Mouse (Mus musculus): ENCODE results near the gene Ipo13. TPM values are rescaled to one million over a fixed set of nuclear protein-coding genes. Genes with fewer than 3 reads are reported as not detected.

Gene Ipo13
- polyA plus RNA-seq, 1 experiment from 2014 or later: 50.3 TPM

- no peak overlapping the region for H3K4me3 ChIP-seq
- no peak overlapping the region for H3K27ac ChIP-seq
- no peaks in the 10 kb centered on the region for H3K4me1 ChIP-seq
- H3K27me3 ChIP-seq: no peaks in the 10 kb centered on the region
- no peak for ATAC-seq (ENCODE audit: insufficient number of reproducible peaks, insufficient read depth, low FRiP score, low TSS enrichment)
- 82% methylated on average over 10 of the region's 10 CpGs for WGBS
- H3K9ac ChIP-seq: no peak overlapping the region
- H3K36me3 ChIP-seq: peaks cover 8% of the 10 kb centered on the region; the same call in 1 of the 2 replicates
- no peak overlapping the region for H3K4me2 ChIP-seq (replicated peaks)
- H3K9me3 ChIP-seq: no peaks in the 10 kb centered on the region
Measured at GRCm38 (mm10) chr4:117852152-117852868, 62.5 kb downstream of the Ipo13 start.

- Histone ChIP-seq H3K4me3 (no peak overlapping the region), H3K36me3 (0 out of 2 replicates have a peak, but pooled peaks cover 6% of the 10 kb centered on the region), H3K27ac (0 out of 2 replicates have a peak overlapping the region, but pooled peaks have one; percentile 17), H3K4me2 (replicated peaks) (no peak overlapping the region), H3K27me3 (no peaks in the 10 kb centered on the region), H3K9me3 (no peaks in the 10 kb centered on the region), H3K4me1 (no peaks in the 10 kb centered on the region), H3K9ac (no peak overlapping the region)
- WGBS: 65% methylated on average over 7 of the region's 7 CpGs
- ATAC-seq (ENCODE audit: insufficient number of reproducible peaks, insufficient read depth, low FRiP score, low TSS enrichment): no peak
Measured at GRCm38 (mm10) chr4:117850871-117851270, 63.9 kb downstream of the Ipo13 start.

- Histone ChIP-seq H3K4me3 (no peak overlapping the region), H3K9me3 (no peaks in the 10 kb centered on the region), H3K9ac (no peak overlapping the region), H3K27me3 (no peaks in the 10 kb centered on the region), H3K36me3 (0 out of 2 replicates have a peak, but pooled peaks cover 8% of the 10 kb centered on the region), H3K4me1 (no peaks in the 10 kb centered on the region), H3K4me2 (replicated peaks) (no peak overlapping the region), H3K27ac (no peak overlapping the region)
- no peak for ATAC-seq (ENCODE audit: insufficient number of reproducible peaks, insufficient read depth, low FRiP score, low TSS enrichment)
- WGBS: 79% methylated on average over 7 of the region's 7 CpGs
Measured at GRCm38 (mm10) chr4:117850176-117850575, 64.6 kb downstream of the Ipo13 start.

- no peak overlapping the region for H3K9ac ChIP-seq
- no peak for ATAC-seq (ENCODE audit: insufficient number of reproducible peaks, insufficient read depth, low FRiP score, low TSS enrichment)
- H3K9me3 ChIP-seq: no peaks in the 10 kb centered on the region
- 0 out of 2 replicates have a peak, but pooled peaks cover 8% of the 10 kb centered on the region for H3K36me3 ChIP-seq
- no peak overlapping the region for H3K4me3 ChIP-seq
- WGBS: 38% methylated on average over 5 of the region's 5 CpGs
- H3K4me1 ChIP-seq: no peaks in the 10 kb centered on the region
- H3K27me3 ChIP-seq: no peaks in the 10 kb centered on the region
- no peak overlapping the region for H3K27ac ChIP-seq
- H3K4me2 ChIP-seq (replicated peaks): no peak overlapping the region
Measured at GRCm38 (mm10) chr4:117849506-117849905, 65.3 kb downstream of the Ipo13 start.

GRCm38 (mm10) chr4:117849063-117849462 is 65.7 kb downstream of the Ipo13 start:
- 0 out of 2 replicates have a peak, but pooled peaks cover 8% of the 10 kb centered on the region for H3K36me3 ChIP-seq
- H3K9me3 ChIP-seq: no peaks in the 10 kb centered on the region
- no peak overlapping the region for H3K9ac ChIP-seq
- ATAC-seq (ENCODE audit: insufficient number of reproducible peaks, insufficient read depth, low FRiP score, low TSS enrichment): no peak
- no peaks in the 10 kb centered on the region for H3K27me3 ChIP-seq
- no peak overlapping the region for H3K27ac ChIP-seq
- no peaks in the 10 kb centered on the region for H3K4me1 ChIP-seq
- no peak overlapping the region for H3K4me3 ChIP-seq
- WGBS: 67% methylated on average over 17 of the region's 17 CpGs
- H3K4me2 ChIP-seq (replicated peaks): no peak overlapping the region

- H3K27ac ChIP-seq: no peak overlapping the region
- H3K9ac ChIP-seq: no peak overlapping the region
- WGBS: 39% methylated on average over 2 of the region's 2 CpGs
- H3K4me3 ChIP-seq: no peak overlapping the region
- 0 out of 2 replicates have a peak, but pooled peaks cover 8% of the 10 kb centered on the region for H3K36me3 ChIP-seq
- no peak for ATAC-seq (ENCODE audit: insufficient number of reproducible peaks, insufficient read depth, low FRiP score, low TSS enrichment)
- no peaks in the 10 kb centered on the region for H3K9me3 ChIP-seq
- H3K4me2 ChIP-seq (replicated peaks): no peak overlapping the region
- H3K27me3 ChIP-seq: no peaks in the 10 kb centered on the region
- no peaks in the 10 kb centered on the region for H3K4me1 ChIP-seq
Measured at GRCm38 (mm10) chr4:117847011-117847410, 67.8 kb downstream of the Ipo13 start.

- Histone ChIP-seq H3K27me3 (no peaks in the 10 kb centered on the region), H3K4me1 (no peaks in the 10 kb centered on the region), H3K9ac (no peak overlapping the region), H3K4me2 (replicated peaks) (no peak overlapping the region), H3K9me3 (no peaks in the 10 kb centered on the region), H3K36me3 (0 out of 2 replicates have a peak, but pooled peaks cover 8% of the 10 kb centered on the region), H3K27ac (no peak overlapping the region), H3K4me3 (no peak overlapping the region)
- 93% methylated on average over 4 of the region's 4 CpGs for WGBS
- no peak for ATAC-seq (ENCODE audit: insufficient number of reproducible peaks, insufficient read depth, low FRiP score, low TSS enrichment)
Measured at GRCm38 (mm10) chr4:117846261-117846660, 68.5 kb downstream of the Ipo13 start.

GRCm38 (mm10) chr4:117845316-117845715 is 69.5 kb downstream of the Ipo13 start:
- Histone ChIP-seq H3K9me3 (no peaks in the 10 kb centered on the region), H3K27ac (no peak overlapping the region), H3K9ac (no peak overlapping the region), H3K27me3 (no peaks in the 10 kb centered on the region), H3K36me3 (0 out of 2 replicates have a peak, but pooled peaks cover 8% of the 10 kb centered on the region), H3K4me1 (no peaks in the 10 kb centered on the region), H3K4me3 (no peak overlapping the region), H3K4me2 (replicated peaks) (no peak overlapping the region)
- ATAC-seq (ENCODE audit: insufficient number of reproducible peaks, insufficient read depth, low FRiP score, low TSS enrichment): no peak
- 82% methylated on average over 11 of the region's 11 CpGs for WGBS

Other genes with a start within 250 kb of the Ipo13 start
- 81.0 and 82.6 TPM in 2 replicates for gene Dmap1, start 232.7 kb downstream of the Ipo13 start, polyA plus RNA-seq (2016; fragmentation: Nextera tagmentation; extraction: Ambion mirVana)
- not detected in 2 replicates for gene Gm12845, start 190.6 kb downstream of the Ipo13 start, polyA plus RNA-seq (2016; fragmentation: Nextera tagmentation; extraction: Ambion mirVana)
- not detected in 2 replicates for gene Klf17, start 149.4 kb downstream of the Ipo13 start, polyA plus RNA-seq (2016; fragmentation: Nextera tagmentation; extraction: Ambion mirVana)
- 14.3 and 16.0 TPM in 2 replicates for gene Slc6a9, start 80.5 kb downstream of the Ipo13 start, polyA plus RNA-seq (2016; fragmentation: Nextera tagmentation; extraction: Ambion mirVana)
- gene Ccdc24, start 42.4 kb downstream of the Ipo13 start, polyA plus RNA-seq (2016; fragmentation: Nextera tagmentation; extraction: Ambion mirVana): 1.8 and 2.3 TPM in 2 replicates
- gene B4galt2, start 31.5 kb downstream of the Ipo13 start, polyA plus RNA-seq (2016; fragmentation: Nextera tagmentation; extraction: Ambion mirVana): 42.8 and 43.1 TPM in 2 replicates
- 181 and 194 TPM in 2 replicates for gene Atp6v0b, start 27.7 kb downstream of the Ipo13 start, polyA plus RNA-seq (2016; fragmentation: Nextera tagmentation; extraction: Ambion mirVana)
- 21.0 and 21.7 TPM in 2 replicates for gene Dph2, start 23.0 kb downstream of the Ipo13 start, polyA plus RNA-seq (2016; fragmentation: Nextera tagmentation; extraction: Ambion mirVana)
- 2.4 and 3.4 TPM in 2 replicates for gene Artn, start 14.8 kb upstream of the Ipo13 start, polyA plus RNA-seq (2016; fragmentation: Nextera tagmentation; extraction: Ambion mirVana)
- 10.8 and 12.0 TPM in 2 replicates for gene St3gal3, start 219.9 kb upstream of the Ipo13 start, polyA plus RNA-seq (2016; fragmentation: Nextera tagmentation; extraction: Ambion mirVana)